Mouse (Mus musculus) embryonic stem cell, embryonic (primary cell): ENCODE results near the gene Slc12a8.

Experiments
- CTCF ChIA-PET, 4 experiments: fragments of 300-600 bp in 2 of 4; fragments of 350-600 bp in 2 of 4; sonication (Branson Sonifier 250); formaldehyde crosslinking; loops; one replicate each; lab custom pipeline; 2022; ENCODE audit warnings: inconsistent platforms in 2 of 4; lab: Charles Lee
- POLR2A ChIA-PET, 4 experiments: fragments of 300-600 bp in 2 of 4; fragments of 350-600 bp in 2 of 4; sonication (Branson Sonifier 250); formaldehyde crosslinking; loops; one replicate each; lab custom pipeline; 2022; ENCODE audit warnings: antibody characterized with exemption in 4 of 4, inconsistent platforms in 1 of 4; lab: Charles Lee

The Slc12a8 gene

GRCm38 (mm10) chr16:33588845-33589244 is 71.7 kb downstream of the Slc12a8 start:
- ChIA-PET CTCF (interaction anchor here in 2 of 4 experiments (0.6 to 1.9 kb wide), 4 partner anchors 11 to 1285 kb away, joined by 3 to 6 read pairs (median 5); no protein-coding TSS in a partner anchor), POLR2A (no interaction called here)

- CTCF ChIA-PET: interaction anchor here in 3 of 4 experiments (0.5 to 1.2 kb wide), 6 partner anchors 30 to 763 kb away, joined by 3 to 6 read pairs (median 4); no protein-coding TSS in a partner anchor
- POLR2A ChIA-PET: interaction anchor here in 3 of 4 experiments (0.7 to 2.1 kb wide), 10 partner anchors 9 to 211 kb away, joined by 3 to 7 read pairs (median 4); no protein-coding TSS in a partner anchor
These were observed 73.3 kb downstream of the Slc12a8 start for GRCm38 (mm10) chr16:33590438-33590837.

GRCm38 (mm10) chr16:33591390-33592067 is 74.4 kb downstream of the Slc12a8 start:
- ChIA-PET POLR2A (interaction anchor here (0.6 to 2.1 kb wide), 10 partner anchors 8 to 128 kb away, joined by 3 to 7 read pairs (median 4); no protein-coding TSS in a partner anchor), CTCF (interaction anchor here in 3 of 4 experiments (0.6 to 1.4 kb wide), 4 partner anchors 9 to 319 kb away, joined by 3 to 4 read pairs (median 3); no protein-coding TSS in a partner anchor)

GRCm38 (mm10) chr16:33592286-33592685 is 75.2 kb downstream of the Slc12a8 start:
- ChIA-PET POLR2A (interaction anchor here in 1 of 4 experiments (1.3 kb wide), 2 partner anchors 13 to 32 kb away, joined by 3 to 5 read pairs; no protein-coding TSS in a partner anchor), CTCF (interaction anchor here (0.6 to 1.4 kb wide), 6 partner anchors 8 to 320 kb away, joined by 3 to 4 read pairs (median 3); no protein-coding TSS in a partner anchor)

GRCm38 (mm10) chr16:33593467-33593866 is 76.3 kb downstream of the Slc12a8 start:
- ChIA-PET CTCF (interaction anchor here in 2 of 4 experiments (0.6 to 1.0 kb wide), 3 partner anchors 33 to 789 kb away, joined by 4 to 7 read pairs (median 5); no protein-coding TSS in a partner anchor), POLR2A (interaction anchor here in 2 of 4 experiments (0.6 to 2.3 kb wide), 5 partner anchors 20 to 399 kb away, joined by 3 to 9 read pairs (median 4); no protein-coding TSS in a partner anchor)

GRCm38 (mm10) chr16:33594037-33594771 is 77.1 kb downstream of the Slc12a8 start:
- ChIA-PET POLR2A (interaction anchor here in 3 of 4 experiments (0.6 to 2.3 kb wide), 10 partner anchors 9 to 400 kb away, joined by 3 to 9 read pairs (median 4); no protein-coding TSS in a partner anchor), CTCF (interaction anchor here in 2 of 4 experiments (0.5 to 1.5 kb wide), 9 partner anchors 10 to 692 kb away, joined by 3 to 5 read pairs (median 4); no protein-coding TSS in a partner anchor)

- CTCF ChIA-PET: interaction anchor here in 1 of 4 experiments (1.5 kb wide), 1 partner anchor 35 kb away, joined by 5 read pairs; no protein-coding TSS in a partner anchor
- POLR2A ChIA-PET: interaction anchor here in 3 of 4 experiments (0.5 to 2.3 kb wide), 6 partner anchors 10 to 385 kb away, joined by 3 to 9 read pairs (median 4); no protein-coding TSS in a partner anchor
These were observed 78.2 kb downstream of the Slc12a8 start for GRCm38 (mm10) chr16:33595235-33595769.

GRCm38 (mm10) chr16:33596213-33596612 is 79.1 kb downstream of the Slc12a8 start:
- POLR2A ChIA-PET: no interaction called here
- CTCF ChIA-PET: no interaction called here

GRCm38 (mm10) chr16:33600216-33600615 is 83.1 kb downstream of the Slc12a8 start:
- ChIA-PET POLR2A (interaction anchor here in 3 of 4 experiments (0.6 to 2.0 kb wide), 7 partner anchors 9 to 220 kb away, joined by 3 to 11 read pairs (median 4); no protein-coding TSS in a partner anchor), CTCF (interaction anchor here (0.6 to 3.2 kb wide), 22 partner anchors 8 to 351 kb away, joined by 3 to 13 read pairs (median 4); no protein-coding TSS in a partner anchor)

GRCm38 (mm10) chr16:33601299-33601698 is 84.2 kb downstream of the Slc12a8 start:
- ChIA-PET POLR2A (interaction anchor here in 2 of 4 experiments (1.4 to 2.0 kb wide), 4 partner anchors 10 to 46 kb away, joined by 4 to 7 read pairs (median 5); no protein-coding TSS in a partner anchor), CTCF (interaction anchor here in 3 of 4 experiments (0.6 to 3.2 kb wide), 6 partner anchors 41 to 264 kb away, joined by 3 to 13 read pairs (median 4); no protein-coding TSS in a partner anchor)

GRCm38 (mm10) chr16:33605647-33606596 is 88.8 kb downstream of the Slc12a8 start:
- ChIA-PET POLR2A (no interaction called here), CTCF (interaction anchor here in 2 of 4 experiments (0.5 to 0.7 kb wide), 2 partner anchors 125 to 204 kb away, joined by 3 read pairs; no protein-coding TSS in a partner anchor)

GRCm38 (mm10) chr16:33606691-33607532 is 89.8 kb downstream of the Slc12a8 start:
- POLR2A ChIA-PET: interaction anchor here in 2 of 4 experiments (0.7 to 1.1 kb wide), 2 partner anchors 29 to 80 kb away, joined by 3 read pairs; no protein-coding TSS in a partner anchor
- CTCF ChIA-PET: interaction anchor here in 2 of 4 experiments (0.7 kb wide), 3 partner anchors 69 to 392 kb away, joined by 3 to 4 read pairs (median 3); no protein-coding TSS in a partner anchor

- ChIA-PET POLR2A (no interaction called here), CTCF (no interaction called here)
These were observed 92.4 kb downstream of the Slc12a8 start for GRCm38 (mm10) chr16:33609554-33609953.

- ChIA-PET POLR2A (interaction anchor here in 2 of 4 experiments (0.6 to 0.9 kb wide), 3 partner anchors 30 to 223 kb away, joined by 3 to 5 read pairs (median 4); no protein-coding TSS in a partner anchor), CTCF (no interaction called here)
These were observed 93.3 kb downstream of the Slc12a8 start for GRCm38 (mm10) chr16:33610466-33610865.

- ChIA-PET CTCF (no interaction called here), POLR2A (interaction anchor here in 1 of 4 experiments (1.3 kb wide), 1 partner anchor 96 kb away, joined by 3 read pairs; no protein-coding TSS in a partner anchor)
These were observed 94.2 kb downstream of the Slc12a8 start for GRCm38 (mm10) chr16:33611291-33611690.
